ENCODE assay signal across 31 mouse cellular contexts in the genomic region with DNA sequence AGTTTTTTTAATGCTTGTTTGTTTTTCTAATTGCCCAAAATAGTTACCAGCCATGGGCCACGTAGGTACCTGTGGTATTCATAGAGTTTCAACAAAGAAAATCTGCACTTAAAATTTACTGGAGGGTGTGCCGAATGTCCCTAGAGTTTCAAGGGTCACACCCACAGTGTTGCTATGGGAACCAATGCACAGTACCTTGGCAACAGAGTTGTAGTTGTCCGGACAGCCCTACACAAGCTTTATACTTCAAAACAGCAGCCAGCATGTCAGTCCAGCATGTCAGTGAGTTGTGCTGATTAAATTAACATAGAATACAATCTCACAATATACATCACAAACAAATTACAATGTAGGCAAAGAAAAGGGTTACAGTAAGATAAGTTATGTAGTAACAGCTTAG.
A peak's percentile ranks its signal among the peaks of the same experiment; 100 is the strongest.
DNase-seq lines count a peak whose midpoint lies in the region; ATAC-seq and TF ChIP-seq lines count a peak whose summit lies in the region.
"Had no signal": no experiment of that assay in that cellular context is flagged by ENCODE, and none has a peak within 500 bp of the region (broad histone marks: within the 10 kb centered on the region; RNA-seq: fewer than 3 reads in every experiment).

No protein-coding gene starts in this region.

- H3K4me3 ChIP-seq in lung, embryonic 14.5 days (ENCODE audit: low read depth, low read length), result no peak overlapping the region
- H3K4me3 ChIP-seq: embryonic facial prominence, embryonic 15.5 days; forebrain, embryonic 12.5 days; heart, embryonic 13.5 days; hindbrain, embryonic 12.5 days; limb, embryonic 10.5 days; limb, embryonic 15.5 days; liver, embryonic 13.5 days; midbrain, embryonic 12.5 days; myocyte; neural tube, embryonic 12.5 days had no signal

- no peaks in the 10 kb centered on the region for H3K4me1 ChIP-seq in lung, embryonic 14.5 days (ENCODE audit: insufficient read depth)
- H3K4me1 ChIP-seq: liver, embryonic 13.5 days; midbrain, embryonic 12.5 days had no signal

- H3K9ac ChIP-seq in lung, embryonic 14.5 days, result no peak overlapping the region
- H3K9ac ChIP-seq: embryonic facial prominence, embryonic 15.5 days; forebrain, embryonic 12.5 days; forebrain, postnatal 0 days; heart, embryonic 13.5 days; hindbrain, embryonic 12.5 days; limb, embryonic 15.5 days; liver, embryonic 13.5 days; midbrain, embryonic 12.5 days; neural tube, embryonic 12.5 days had no signal

- WGBS in lung, embryonic 14.5 days, result 57% methylated on average over 3 of the region's 3 CpGs

- no peaks in the 10 kb centered on the region for H3K36me3 ChIP-seq in lung, embryonic 14.5 days (ENCODE audit: insufficient read depth)
- H3K36me3 ChIP-seq: embryonic facial prominence, embryonic 15.5 days; heart, embryonic 13.5 days; hindbrain, embryonic 12.5 days; limb, embryonic 15.5 days; midbrain, embryonic 12.5 days; neural tube, embryonic 12.5 days had no signal

- H3K27me3 ChIP-seq in lung, embryonic 14.5 days (ENCODE audit: insufficient read depth, low read length), result no peaks in the 10 kb centered on the region
- H3K27me3 ChIP-seq: forebrain, embryonic 12.5 days; heart, embryonic 13.5 days; hindbrain, embryonic 12.5 days; limb, embryonic 15.5 days; liver, embryonic 13.5 days; midbrain, embryonic 12.5 days; neural tube, embryonic 12.5 days; Patski had no signal

- no peak overlapping the region for H3K4me2 ChIP-seq in lung, embryonic 14.5 days
- H3K4me2 ChIP-seq: embryonic facial prominence, embryonic 15.5 days; forebrain, embryonic 12.5 days; heart, embryonic 13.5 days; hindbrain, embryonic 12.5 days; limb, embryonic 15.5 days; liver, embryonic 13.5 days; midbrain, embryonic 12.5 days; neural tube, embryonic 12.5 days had no signal

- no peak for ATAC-seq in lung, embryonic 14.5 days (ENCODE audit: insufficient read depth)
- ATAC-seq: forebrain, postnatal 0 days; intestine, embryonic 16.5 days; Patski had no signal

- DNase-seq in embryo, embryonic 10.5 days (ENCODE audit: low spot score), result peak; percentile 40
- DNase-seq in embryo, embryonic 11 days, result no peak
- DNase-seq in lung, embryonic 14.5 days, result peak; percentile 50
- DNase-seq in lung, postnatal 4 days, result no peak
- DNase-seq in ES-CJ7 (ENCODE audit: low read depth, low spot score), result peak; percentile 22
- peak; percentile 11 for DNase-seq in c-Kit-negative CD71-positive TER-119-positive erythroid progenitor cells, embryonic 14.5 days (ENCODE audit: low read depth, low spot score)
- no peak for DNase-seq in cerebellum, adult 9-10 months
- DNase-seq: adrenal gland, postnatal 25 days; cerebellum, adult 2 months; cerebellum, postnatal 25 days; forebrain, postnatal 0 days; gastrocnemius, postnatal 25 days; heart, adult 18-20 months; heart, postnatal 14 days; kidney, adult 8-10 months; kidney, postnatal 4 days; layer of hippocampus, adult 9-11 months; liver, embryonic 13.5 days; thymus, postnatal 4 days had no signal

- no peak for TF ChIP-seq CTCF in lung, embryonic 14.5 days (IDR thresholded peaks at IDR 0.05; ENCODE audit: low read depth)

- no peaks in the 10 kb centered on the region for H3K9me3 ChIP-seq in lung, embryonic 14.5 days (ENCODE audit: low read depth, low read length)
- H3K9me3 ChIP-seq: embryonic facial prominence, embryonic 15.5 days; forebrain, embryonic 12.5 days; heart, embryonic 13.5 days; hindbrain, embryonic 12.5 days; limb, embryonic 10.5 days; limb, embryonic 15.5 days; liver, embryonic 13.5 days; midbrain, embryonic 12.5 days; neural tube, embryonic 12.5 days had no signal

- no peak overlapping the region for H3K27ac ChIP-seq in lung, embryonic 14.5 days (ENCODE audit: low read depth)
- H3K27ac ChIP-seq: embryonic facial prominence, embryonic 15.5 days; forebrain, embryonic 12.5 days; heart, embryonic 13.5 days; hindbrain, embryonic 12.5 days; kidney, postnatal 0 days; limb, embryonic 10.5 days; limb, embryonic 15.5 days; liver, embryonic 13.5 days; midbrain, embryonic 12.5 days; neural tube, embryonic 12.5 days had no signal

Comparison
In these comparisons a context has a peak if more than half of its experiments do, and no peak if none do; other contexts are left out.
1. DNase-seq: peak in embryo, embryonic 10.5 days (single experiment), lung, embryonic 14.5 days (single experiment), ES-CJ7 (single experiment) and c-Kit-negative CD71-positive TER-119-positive erythroid progenitor cells, embryonic 14.5 days (single experiment); none in embryo, embryonic 11 days (single experiment), lung, postnatal 4 days (0 of 2) and cerebellum, adult 9-10 months (single experiment).